Mouse (Mus musculus): Measurements from ENCODE around the gene Hoxb2.
A peak's percentile ranks its signal among the peaks of the same experiment; 100 is the strongest.

Hoxb2 gene

GRCm38 (mm10) chr11:96350791-96351190 is 466 bp downstream of the Hoxb2 start:
- no peak for DNase-seq (ENCODE audit: low read depth, low spot score)

- no peak for DNase-seq (ENCODE audit: low read depth, low spot score)
These were observed 987 bp downstream of the Hoxb2 start for GRCm38 (mm10) chr11:96351312-96351711.

DNA sequence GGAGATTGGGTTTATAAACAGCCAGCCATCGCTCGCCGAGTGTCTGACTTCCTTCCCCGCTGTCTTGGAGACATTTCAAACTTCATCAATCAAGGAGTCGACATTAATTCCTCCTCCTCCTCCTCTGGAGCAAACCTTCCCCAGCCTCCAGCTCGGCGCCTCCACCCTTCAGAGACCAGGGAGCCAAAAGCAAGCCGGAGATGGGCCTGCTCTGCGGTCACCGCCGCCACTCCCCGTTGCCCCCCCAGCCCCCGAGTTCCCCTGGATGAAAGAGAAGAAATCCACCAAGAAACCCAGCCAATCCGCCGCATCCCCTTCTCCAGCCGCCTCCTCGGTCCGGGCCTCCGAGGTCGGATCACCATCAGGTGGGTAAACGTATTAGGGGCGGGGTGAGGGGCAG is 1.5 kb downstream of the Hoxb2 start:
- peak; percentile 57 for DNase-seq (ENCODE audit: low read depth, low spot score)

DNA sequence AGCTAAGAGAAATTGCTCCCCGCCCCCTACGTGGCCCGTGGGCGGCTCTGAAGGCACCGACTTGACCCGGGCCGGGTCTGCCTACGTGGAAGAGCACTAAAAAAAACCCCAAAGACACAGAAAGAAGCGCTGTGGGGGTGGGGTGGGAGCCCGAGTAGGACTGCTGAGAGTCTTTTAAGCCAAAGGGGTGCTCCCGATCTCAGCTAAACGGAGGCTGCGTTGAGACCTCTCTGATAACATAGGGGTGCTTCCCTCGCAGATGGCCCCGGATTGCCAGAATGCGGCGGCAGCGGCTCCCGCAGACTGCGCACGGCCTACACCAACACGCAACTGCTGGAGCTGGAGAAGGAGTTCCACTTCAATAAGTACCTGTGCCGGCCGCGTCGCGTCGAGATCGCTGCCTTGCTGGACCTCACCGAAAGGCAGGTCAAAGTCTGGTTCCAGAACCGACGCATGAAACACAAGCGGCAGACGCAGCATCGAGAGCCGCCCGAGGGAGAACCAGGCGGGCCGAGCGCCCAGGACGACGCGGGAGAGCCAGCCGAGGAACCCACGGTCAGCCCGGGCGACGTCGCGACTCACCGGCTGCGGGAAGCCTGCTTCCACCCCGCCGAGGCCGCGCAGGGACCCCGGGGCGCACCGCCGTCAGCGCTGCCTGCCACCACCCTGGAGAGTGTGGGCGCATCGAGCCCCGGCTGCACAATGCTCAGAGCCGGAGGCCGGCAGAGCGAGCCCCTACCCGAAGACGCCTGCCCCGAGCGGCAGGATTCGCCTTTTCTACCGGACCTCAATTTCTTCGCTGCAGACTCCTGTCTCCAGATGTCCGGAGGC is 2.6 kb downstream of the Hoxb2 start:
- DNase-seq (ENCODE audit: low read depth, low spot score): peak; percentile 78

GRCm38 (mm10) chr11:96353522-96353841 is 3.2 kb downstream of the Hoxb2 start:
- no peak for DNase-seq (ENCODE audit: low read depth, low spot score)

GRCm38 (mm10) chr11:96353939-96354338 is 3.6 kb downstream of the Hoxb2 start:
- DNase-seq (ENCODE audit: low read depth, low spot score): peak; percentile 67

- peak; percentile 93 for DNase-seq (ENCODE audit: low read depth, low spot score)
These were observed 4.1 kb downstream of the Hoxb2 start for GRCm38 (mm10) chr11:96354376-96354775.

DNA sequence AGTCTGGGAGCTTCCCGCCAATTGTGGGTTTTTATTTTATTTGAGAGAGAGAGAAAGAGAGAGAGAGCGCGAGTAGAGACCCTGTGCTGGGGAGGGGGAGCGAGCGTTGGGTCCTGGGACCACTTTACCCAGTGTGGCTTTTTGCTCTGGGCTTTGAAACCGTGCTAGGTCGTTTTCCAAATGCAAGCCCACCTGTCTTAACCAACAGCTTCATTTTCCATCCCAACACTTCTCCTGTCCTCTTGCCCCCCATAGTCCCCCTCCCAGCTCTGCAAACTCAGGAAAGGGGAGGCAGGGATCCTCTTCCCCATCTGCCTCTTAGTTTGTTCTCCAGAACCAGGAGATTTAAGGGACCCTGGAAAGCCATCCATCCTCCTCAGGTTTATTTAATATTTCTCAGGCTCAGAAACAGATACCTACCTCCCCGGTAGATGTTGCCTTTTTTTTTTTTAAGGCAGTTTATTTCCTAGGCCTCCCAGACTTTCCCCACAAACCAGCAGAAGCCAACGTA is 4.5 kb downstream of the Hoxb2 start:
- DNase-seq (ENCODE audit: low read depth, low spot score): no peak

GRCm38 (mm10) chr11:96363807-96364206 is 13.5 kb downstream of the Hoxb2 start:
- DNase-seq (ENCODE audit: low read depth, low spot score): peak; percentile 94

- peak; percentile 89 for DNase-seq (ENCODE audit: low read depth, low spot score)
These were observed 15.2 kb downstream of the Hoxb2 start, which contains the start of gene Hoxb1 for GRCm38 (mm10) chr11:96365441-96366091. Hoxb1 (plus strand) TSS chr11:96365752.

DNA sequence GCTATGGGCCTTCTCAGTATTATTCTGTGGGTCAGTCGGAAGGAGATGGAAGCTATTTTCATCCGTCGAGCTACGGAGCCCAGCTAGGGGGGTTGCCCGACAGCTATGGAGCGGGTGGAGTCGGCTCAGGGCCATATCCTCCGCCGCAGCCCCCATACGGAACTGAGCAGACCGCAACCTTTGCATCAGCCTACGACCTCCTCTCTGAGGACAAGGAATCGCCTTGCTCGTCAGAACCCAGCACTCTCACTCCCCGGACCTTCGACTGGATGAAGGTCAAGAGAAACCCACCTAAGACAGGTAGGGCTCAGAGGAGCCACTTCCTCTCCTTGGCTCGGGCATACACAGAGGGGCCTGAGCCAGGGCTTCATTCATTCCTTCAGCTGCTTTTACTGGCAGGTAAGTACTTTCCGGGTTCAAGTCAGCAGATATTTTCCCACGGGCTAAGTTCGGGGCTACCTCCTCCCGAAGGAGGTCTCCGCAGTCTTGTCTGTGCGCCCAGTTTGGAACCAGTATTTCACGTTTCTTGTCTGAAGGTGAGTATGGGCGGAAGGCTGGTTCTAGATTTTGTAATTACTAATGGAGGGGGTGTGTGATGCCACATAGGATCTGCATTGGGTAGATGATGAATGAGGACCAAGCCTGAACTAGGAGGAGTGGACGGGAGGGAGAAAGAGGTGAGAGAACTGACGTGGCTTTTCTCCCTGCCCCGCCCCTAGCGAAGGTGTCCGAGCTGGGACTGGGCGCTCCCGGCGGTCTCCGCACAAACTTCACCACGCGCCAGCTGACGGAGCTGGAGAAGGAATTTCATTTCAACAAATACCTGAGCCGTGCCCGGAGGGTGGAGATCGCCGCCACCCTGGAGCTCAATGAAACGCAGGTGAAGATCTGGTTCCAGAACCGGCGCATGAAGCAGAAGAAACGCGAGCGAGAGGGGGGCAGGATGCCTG is 16.0 kb downstream of the Hoxb2 start:
- peak; percentile 54 for DNase-seq (ENCODE audit: low read depth, low spot score)

GRCm38 (mm10) chr11:96367141-96367540 is 16.8 kb downstream of the Hoxb2 start:
- no peak for DNase-seq (ENCODE audit: low read depth, low spot score)

DNA sequence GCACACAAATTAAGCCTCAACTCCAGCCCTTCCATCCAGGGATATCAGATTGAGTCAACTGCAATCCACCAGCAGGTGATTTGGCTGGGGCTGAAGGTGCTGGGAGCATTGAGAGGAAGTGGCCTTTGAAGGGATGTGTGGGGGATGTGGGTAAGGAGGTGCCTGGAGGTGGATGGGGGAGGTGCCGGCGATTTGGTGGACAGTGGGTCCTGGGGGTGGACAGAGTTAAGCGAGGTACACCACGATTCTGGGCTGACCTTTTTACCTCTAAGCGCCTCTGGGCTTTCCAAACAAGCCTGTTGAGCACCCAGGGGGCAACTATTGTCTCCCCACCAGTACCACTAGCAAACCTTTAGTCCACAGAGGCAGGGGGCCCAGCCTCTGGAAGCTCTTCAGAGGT is 18.4 kb downstream of the Hoxb2 start:
- no peak for DNase-seq (ENCODE audit: low read depth, low spot score)

- no peak for DNase-seq (ENCODE audit: low read depth, low spot score)
These were observed 18.8 kb downstream of the Hoxb2 start for GRCm38 (mm10) chr11:96369140-96369539.

DNA sequence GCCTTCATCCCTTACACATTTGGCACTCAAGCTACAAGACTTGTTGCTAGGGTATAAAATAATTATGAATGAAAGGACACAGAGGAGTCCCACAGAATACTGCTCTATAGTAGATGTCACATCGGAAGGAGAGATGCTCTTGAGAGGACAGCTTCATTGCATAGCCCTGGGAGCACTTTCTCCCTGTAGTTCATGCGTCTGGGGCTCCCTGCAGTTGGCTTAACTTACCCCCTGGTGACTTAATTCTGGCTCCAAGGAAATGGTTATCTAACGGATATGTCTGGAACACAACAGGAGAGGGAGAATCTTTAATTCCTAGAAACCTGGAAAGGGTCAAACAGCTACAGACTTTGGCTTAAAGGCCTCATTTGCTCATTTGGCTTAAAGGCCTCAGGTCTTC is 21.4 kb downstream of the Hoxb2 start:
- no peak for DNase-seq (ENCODE audit: low read depth, low spot score)

GRCm38 (mm10) chr11:96372519-96372918 is 22.2 kb downstream of the Hoxb2 start:
- no peak for DNase-seq (ENCODE audit: low read depth, low spot score)

GRCm38 (mm10) chr11:96374810-96375209 is 24.5 kb downstream of the Hoxb2 start:
- peak; percentile 93 for DNase-seq (ENCODE audit: low read depth, low spot score)

- no peak for DNase-seq (ENCODE audit: low read depth, low spot score)
These were observed 33.1 kb downstream of the Hoxb2 start for GRCm38 (mm10) chr11:96383381-96383780.

DNA sequence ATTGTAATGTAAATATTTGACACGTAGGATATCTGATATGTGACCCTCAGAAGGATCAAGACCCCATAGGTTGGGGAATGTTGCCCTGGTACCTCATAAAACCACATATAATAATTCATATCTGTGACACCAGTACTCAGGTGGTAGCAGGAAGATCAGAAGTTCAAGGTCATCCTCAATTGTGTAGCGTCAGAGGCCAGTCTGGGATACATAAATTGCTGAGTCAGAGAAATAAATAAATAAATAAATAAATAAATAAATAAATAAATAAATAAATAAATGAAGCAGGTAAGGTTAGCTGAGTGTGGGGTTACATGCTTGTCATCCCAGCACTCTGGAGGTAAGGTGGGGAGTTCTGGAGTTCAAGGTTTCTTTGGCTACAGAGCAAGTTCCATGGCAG is 37.3 kb downstream of the Hoxb2 start:
- DNase-seq (ENCODE audit: low read depth, low spot score): no peak

GRCm38 (mm10) chr11:96396772-96397626 is 46.7 kb downstream of the Hoxb2 start:
- peak; percentile 16 for DNase-seq (ENCODE audit: low read depth, low spot score)

GRCm38 (mm10) chr11:96397806-96398335 is 47.5 kb downstream of the Hoxb2 start:
- DNase-seq (ENCODE audit: low read depth, low spot score): no peak
